Mouse (Mus musculus) large intestine, adult 2 months (tissue): ENCODE measurements around the gene Phykpl. TPM values are rescaled to one million over a fixed set of nuclear protein-coding genes. Genes with fewer than 3 reads are reported as not detected.

Experiments
- DNase-seq: peaks from one replicate; pipeline ENCODE4 v3.0.0-alpha.2; 2012; ENCODE audit warnings: low read depth, low spot score
- WGBS: fragments of 180-500 bp; shearing (Covaris S2); methylation state at CpG from one replicate; pipeline ENCODE4 v1.1.7; 2018; 5-methylcytosine and 5-hydroxymethylcytosine counted together
- polyA plus RNA-seq: library from polyadenylated mRNA; depleted of rRNA; stranded (reverse); fragments of >200 nt; gene quantifications from 2 replicates; pipeline ENCODE4 v1.2.3, GENCODE M21; 2012

Phykpl gene
- polyA plus RNA-seq, 1 experiment: 14.2 TPM

GRCm38 (mm10) chr11:51636323-51636684, 51.7 kb downstream of the Phykpl start:
- no peak for DNase-seq

DNA sequence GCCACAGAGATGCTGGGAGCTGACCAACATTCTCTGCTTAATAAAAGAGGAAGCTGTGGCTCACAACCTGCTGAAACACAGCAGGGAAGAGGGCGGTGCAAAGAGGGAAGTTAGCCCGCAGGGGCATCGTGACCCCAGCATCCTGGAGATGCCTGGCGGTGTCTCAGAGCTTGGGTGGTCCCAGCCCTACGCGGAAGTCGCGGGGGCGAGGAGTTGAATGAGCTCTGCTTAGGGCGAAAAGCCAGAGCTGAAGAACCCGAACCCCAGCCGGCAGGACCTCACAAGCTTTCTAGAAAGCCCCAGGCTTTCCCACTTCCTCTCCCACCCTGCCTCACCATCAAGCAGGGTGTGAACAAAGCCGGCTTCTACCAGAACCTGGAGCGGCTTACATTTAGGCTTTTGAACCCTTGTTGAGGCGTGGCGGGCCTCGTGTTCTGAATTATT, 53.4 kb downstream of the Phykpl start:
- 10% methylated on average over 17 of the region's 17 CpGs for WGBS
- no peak for DNase-seq

More at GRCm38 (mm10) chr11:51636323-51636684, 51.7 kb downstream of the Phykpl start:
- WGBS: 3% methylated on average over 6 of the region's 6 CpGs

GRCm38 (mm10) chr11:51638497-51638896, 53.9 kb downstream of the Phykpl start:
- DNase-seq: no peak
- 52% methylated on average over 5 of the region's 5 CpGs for WGBS

DNA sequence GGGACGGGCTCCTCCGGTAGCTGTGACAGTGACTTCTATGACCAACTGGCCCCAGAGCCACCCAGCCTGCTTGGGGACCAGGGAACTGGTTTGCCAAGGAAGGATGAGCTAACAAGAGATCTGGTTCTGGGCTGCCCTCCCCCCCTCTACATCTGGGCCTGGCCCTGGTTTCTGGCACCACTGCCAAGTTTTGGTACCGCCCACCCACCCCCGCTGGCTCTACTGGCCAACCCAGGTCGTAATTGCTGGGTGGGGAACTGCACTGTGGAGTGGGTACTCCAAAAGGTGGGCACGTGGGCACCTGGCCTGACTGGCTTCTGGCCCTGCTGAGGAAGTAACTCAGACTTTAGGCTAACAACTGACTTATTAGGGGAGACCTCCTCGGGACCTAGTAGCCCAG, 56.2 kb downstream of the Phykpl start:
- 29% methylated on average over 7 of the region's 7 CpGs for whole genome bisulfite sequencing
- DNase-seq: no peak

DNA sequence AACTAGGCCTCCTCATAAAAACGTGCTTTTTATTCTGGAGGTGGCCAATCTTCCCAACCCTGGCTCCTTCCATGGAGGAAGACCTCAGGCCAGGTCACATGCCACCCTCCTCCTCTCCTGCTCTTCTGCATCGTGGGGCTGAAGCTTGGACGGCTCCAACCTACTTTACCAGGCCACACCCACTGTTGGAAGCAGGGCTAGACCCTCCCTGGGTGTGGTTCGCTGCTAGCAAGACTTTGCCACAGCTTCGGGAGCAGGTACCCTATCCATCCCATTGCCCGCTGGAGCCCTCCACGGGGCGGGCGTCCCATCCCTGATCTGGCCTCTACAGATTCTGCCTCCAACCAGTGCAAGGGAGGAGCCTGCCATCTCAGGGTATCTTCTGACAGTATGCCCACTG, 58.6 kb downstream of the Phykpl start:
- WGBS: 44% methylated on average over 9 of the region's 9 CpGs
- no peak for DNase-seq

GRCm38 (mm10) chr11:51643761-51644160, 59.2 kb downstream of the Phykpl start:
- WGBS: 58% methylated on average over 15 of the region's 15 CpGs
- no peak for DNase-seq

- no peak for DNase-seq
Observed at GRCm38 (mm10) chr11:51644217-51644616, 59.7 kb downstream of the Phykpl start.

GRCm38 (mm10) chr11:51645293-51645692, 60.7 kb downstream of the Phykpl start:
- no peak for DNase-seq
- 83% methylated on average over 13 of the region's 13 CpGs for WGBS

More at GRCm38 (mm10) chr11:51644217-51644616, 59.7 kb downstream of the Phykpl start:
- 83% methylated on average over 16 of the region's 16 CpGs for WGBS

DNA sequence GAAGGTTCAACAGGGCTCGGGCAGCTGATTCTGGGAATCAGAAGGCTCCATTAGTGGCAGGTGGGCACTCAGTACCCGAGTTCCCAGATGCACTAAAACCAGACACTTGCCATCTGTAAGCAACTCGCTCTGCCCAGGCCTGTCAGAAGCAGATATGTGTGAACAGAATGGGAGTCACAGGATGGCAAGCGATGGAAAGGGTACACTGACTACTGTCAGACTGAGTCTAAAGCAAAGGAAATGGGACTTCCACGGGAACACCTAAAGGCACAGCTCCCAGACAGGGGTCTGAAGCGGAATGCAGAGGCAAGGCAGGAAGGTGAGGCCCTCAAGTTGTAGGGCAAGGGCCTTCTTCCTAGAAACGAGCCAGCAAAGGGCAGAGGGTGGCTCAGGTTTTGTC, 61.7 kb downstream of the Phykpl start:
- 87% methylated on average over 7 of the region's 7 CpGs for WGBS
- no peak for DNase-seq

GRCm38 (mm10) chr11:51646751-51647667, 62.5 kb downstream of the Phykpl start:
- WGBS: 28% methylated on average over 15 of the region's 15 CpGs
- DNase-seq: no peak

DNA sequence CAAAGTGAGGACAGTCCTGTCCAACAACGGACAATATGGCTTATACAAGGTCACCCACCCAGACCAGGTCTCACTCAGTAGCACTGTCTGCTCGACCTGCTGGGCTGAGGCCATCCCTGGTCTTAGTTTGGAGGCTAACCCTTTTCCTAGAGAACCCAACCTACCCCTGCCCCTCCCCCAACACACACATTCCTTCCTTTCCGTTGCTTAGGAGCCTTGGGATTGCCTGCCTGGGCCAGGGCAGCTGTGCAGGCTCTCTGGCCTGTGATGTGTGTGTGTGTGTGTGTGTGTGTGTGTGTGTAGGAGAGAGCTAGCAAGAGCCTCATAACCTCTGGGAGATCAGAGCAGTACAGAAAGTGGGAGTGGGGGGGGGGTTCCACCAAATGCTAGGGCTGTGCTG, 64.0 kb downstream of the Phykpl start:
- 41% methylated on average over 3 of the region's 3 CpGs for WGBS
- no peak for DNase-seq

GRCm38 (mm10) chr11:51649111-51649888, 64.7 kb downstream of the Phykpl start:
- no peak for DNase-seq
- WGBS: 55% methylated on average over 11 of the region's 11 CpGs

DNA sequence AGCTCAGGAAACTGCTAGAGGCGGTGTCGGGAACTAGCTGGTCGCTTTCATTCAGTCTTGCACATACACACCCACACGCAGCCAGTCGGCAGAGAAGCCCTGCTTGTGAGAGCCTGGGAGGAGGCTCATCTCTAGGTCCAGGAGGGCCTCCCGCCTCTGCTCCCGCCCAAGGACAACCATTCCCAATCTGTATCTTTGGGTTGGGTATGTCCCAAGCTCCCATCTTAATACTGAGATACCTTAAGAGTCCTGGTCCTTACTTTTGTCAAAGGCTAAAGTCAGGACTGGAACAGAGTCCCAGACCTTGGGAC, 65.3 kb downstream of the Phykpl start:
- 6% methylated on average over 7 of the region's 7 CpGs for WGBS

DNA sequence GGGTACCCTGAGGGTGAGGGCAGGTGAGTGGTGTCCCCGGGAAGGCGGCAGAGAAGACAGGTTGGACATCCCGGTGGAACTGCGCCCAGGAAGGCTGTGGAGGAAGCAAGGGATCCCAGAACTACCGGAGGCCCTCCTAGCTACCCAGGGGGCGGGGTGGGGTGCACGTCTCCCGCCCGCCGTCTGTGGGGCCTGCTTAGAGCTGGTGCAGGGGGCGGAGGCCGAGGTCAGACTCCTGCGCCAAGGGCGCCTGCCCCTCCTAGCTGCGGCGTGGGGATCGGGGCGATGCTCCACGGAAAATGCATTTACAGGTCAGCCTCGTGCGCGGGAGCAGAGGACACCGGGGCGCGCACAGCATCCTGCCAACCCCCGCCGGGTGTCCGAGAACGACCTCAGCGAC, 65.7 kb downstream of the Phykpl start:
- no peak for DNase-seq
- WGBS: under 1% methylated on average over 30 of the region's 30 CpGs

More for the DNA sequence above, 65.3 kb downstream of the Phykpl start:
- DNase-seq: no peak

DNA sequence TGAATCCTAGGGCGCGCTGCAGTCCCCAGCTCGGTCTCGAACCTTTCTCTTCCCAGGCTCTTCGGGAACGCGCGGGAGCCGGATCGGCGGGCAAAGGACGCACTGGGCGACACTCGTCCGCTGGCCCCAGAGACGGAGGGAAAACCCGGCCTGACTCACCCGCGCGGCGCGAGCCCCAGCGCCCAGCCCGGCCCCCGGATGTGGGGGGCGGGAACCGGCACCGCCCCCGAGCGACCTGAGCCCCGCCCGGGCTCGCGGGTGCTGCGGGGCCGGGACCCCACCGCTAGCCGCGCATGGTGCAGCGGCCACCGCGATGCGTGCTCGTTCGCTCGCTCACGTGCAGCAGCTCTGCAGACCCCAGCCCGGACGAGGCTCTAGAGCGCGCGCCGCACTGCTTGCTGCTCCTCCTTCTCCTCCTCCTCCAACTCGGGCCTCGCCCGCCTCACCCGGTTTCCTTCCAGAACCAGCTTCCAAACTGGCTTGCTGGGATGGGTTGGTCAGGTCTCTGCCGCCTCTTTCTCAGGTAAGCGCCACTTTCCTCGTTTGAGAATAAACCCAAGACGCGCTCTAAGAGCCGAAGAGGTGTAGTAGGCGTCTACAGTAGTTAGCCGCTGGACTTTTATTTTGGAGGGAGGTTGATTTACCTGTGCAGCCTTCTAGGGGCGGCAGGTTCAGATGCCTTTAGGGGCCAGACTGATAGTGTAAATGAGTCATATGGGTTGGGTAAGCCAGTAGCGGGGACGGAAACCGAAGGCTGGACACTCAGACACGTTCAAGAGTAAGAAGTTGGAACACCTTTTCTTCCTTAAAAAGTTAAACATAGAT, 66.3 kb downstream of the Phykpl start, which contains the start of the genes N4bp3 and D930048N14Rik:
TSS of gene N4bp3 (minus strand) at position 152 of the 825 bp plus-strand sequence.
TSS of gene D930048N14Rik (plus strand) at position 264 of the 825 bp plus-strand sequence.
- DNase-seq: no peak
- 1% methylated on average over 70 of the region's 70 CpGs for WGBS

DNA sequence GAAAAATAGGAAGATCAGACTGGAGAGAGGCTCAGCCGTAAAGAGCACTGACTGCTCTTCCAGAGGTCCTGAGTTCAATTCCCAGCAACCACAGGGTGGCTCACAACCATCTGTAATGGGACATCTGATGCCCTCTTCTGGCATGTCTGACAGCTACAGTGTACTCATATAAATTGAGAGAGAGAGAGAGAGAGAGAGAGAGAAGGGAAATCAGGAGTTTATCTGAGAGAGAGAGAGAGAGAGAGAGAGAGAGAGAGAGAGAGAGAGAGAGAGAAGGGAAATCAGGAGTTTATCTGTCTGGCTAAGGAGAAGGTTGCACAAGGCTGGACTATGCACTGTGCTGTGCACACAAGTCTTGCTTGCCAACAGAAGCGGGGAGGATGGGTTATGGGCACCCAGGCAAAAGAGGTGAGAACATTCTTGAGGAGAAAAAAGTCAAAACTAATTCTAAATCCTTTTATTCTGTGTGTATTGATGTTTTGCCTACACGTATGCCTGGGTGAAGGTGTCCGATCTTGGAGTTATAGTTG, 68.4 kb downstream of the Phykpl start:
- WGBS: 90% methylated on average over 4 of the region's 4 CpGs
- DNase-seq: no peak

DNA sequence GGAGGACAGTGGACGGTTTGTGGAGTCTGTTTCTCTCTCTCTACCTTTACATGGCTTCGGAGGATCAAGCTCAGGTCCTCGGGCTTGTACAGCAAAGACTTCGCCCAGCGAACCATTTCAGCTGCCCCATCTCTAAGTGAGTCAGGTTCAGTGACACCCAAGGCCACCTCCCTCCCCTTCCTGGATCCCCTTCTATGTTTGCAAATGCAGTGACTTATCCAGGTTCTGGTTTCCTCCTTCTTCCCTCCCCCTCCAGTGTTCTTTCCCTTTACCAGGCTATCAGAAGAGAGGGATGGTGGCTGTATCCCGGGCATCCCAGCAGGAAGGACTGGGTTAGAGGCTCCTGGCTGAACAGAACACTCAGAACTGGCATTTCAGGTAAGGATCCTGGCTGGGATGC, 69.2 kb downstream of the Phykpl start:
- DNase-seq: no peak
- 77% methylated on average over 6 of the region's 6 CpGs for WGBS
